Mouse (Mus musculus): ENCODE measurements around the gene Clnk. TPM values are rescaled to one million over a fixed set of nuclear protein-coding genes. Genes with fewer than 3 reads are reported as not detected.

Clnk gene
- polyA plus RNA-seq, 1 experiment from 2014 or later: 0.13 TPM

- no peak for ATAC-seq
- no peak overlapping the region for H3K27ac ChIP-seq (ENCODE audit: low read depth, low read length)
These were observed 90.5 kb downstream of the Clnk start for GRCm38 (mm10) chr5:38786126-38786525.

GRCm38 (mm10) chr5:38785686-38786085, 90.9 kb downstream of the Clnk start:
- no peaks in the 10 kb centered on the region for H3K9me3 ChIP-seq (ENCODE audit: control insufficient read depth)
- no peak overlapping the region for H3K4me3 ChIP-seq (ENCODE audit: low read depth, low read length)
- no peaks in the 10 kb centered on the region for H3K4me1 ChIP-seq (replicated peaks; ENCODE audit: control insufficient read depth, insufficient read depth, low read length)
- TF ChIP-seq CTCF (IDR thresholded peaks at IDR 0.05; ENCODE audit: low read depth): no peak
- no peak overlapping the region for H3K27ac ChIP-seq (ENCODE audit: low read depth, low read length)
- H3K9ac ChIP-seq (ENCODE audit: low read depth, low read length): no peak overlapping the region
- H3K4me2 ChIP-seq (replicated peaks; ENCODE audit: low read depth): no peak overlapping the region
- whole genome bisulfite sequencing: 87% methylated on average over 8 of the region's 8 CpGs
- no peak for ATAC-seq
- H3K36me3 ChIP-seq (ENCODE audit: control insufficient read depth, insufficient read depth): no peaks in the 10 kb centered on the region
- no peaks in the 10 kb centered on the region for H3K27me3 ChIP-seq (replicated peaks; ENCODE audit: control insufficient read depth, insufficient read depth, low read length)

More at GRCm38 (mm10) chr5:38786126-38786525, 90.5 kb downstream of the Clnk start:
- H3K4me2 ChIP-seq (replicated peaks; ENCODE audit: low read depth): no peak overlapping the region
- no peak overlapping the region for H3K4me3 ChIP-seq (ENCODE audit: low read depth, low read length)
- no peaks in the 10 kb centered on the region for H3K9me3 ChIP-seq (ENCODE audit: control insufficient read depth)
- 87% methylated on average over 15 of the region's 15 CpGs for WGBS
- H3K27me3 ChIP-seq (replicated peaks; ENCODE audit: control insufficient read depth, insufficient read depth, low read length): no peaks in the 10 kb centered on the region
- no peaks in the 10 kb centered on the region for H3K4me1 ChIP-seq (replicated peaks; ENCODE audit: control insufficient read depth, insufficient read depth, low read length)
- no peak for TF ChIP-seq CTCF (IDR thresholded peaks at IDR 0.05; ENCODE audit: low read depth)
- no peak overlapping the region for H3K9ac ChIP-seq (ENCODE audit: low read depth, low read length)
- no peaks in the 10 kb centered on the region for H3K36me3 ChIP-seq (ENCODE audit: control insufficient read depth, insufficient read depth)

- Histone ChIP-seq H3K4me3 (ENCODE audit: low read depth, low read length) (no peak overlapping the region), H3K9ac (ENCODE audit: low read depth, low read length) (no peak overlapping the region), H3K27me3 (replicated peaks; ENCODE audit: control insufficient read depth, insufficient read depth, low read length) (no peaks in the 10 kb centered on the region), H3K36me3 (ENCODE audit: control insufficient read depth, insufficient read depth) (no peaks in the 10 kb centered on the region), H3K4me1 (replicated peaks; ENCODE audit: control insufficient read depth, insufficient read depth, low read length) (no peaks in the 10 kb centered on the region), H3K4me2 (replicated peaks; ENCODE audit: low read depth) (no peak overlapping the region), H3K27ac (ENCODE audit: low read depth, low read length) (no peak overlapping the region), H3K9me3 (ENCODE audit: control insufficient read depth) (no peaks in the 10 kb centered on the region)
- WGBS: 25% methylated on average over 4 of the region's 4 CpGs
- ATAC-seq: no peak
- peak; percentile 86 for TF ChIP-seq CTCF (IDR thresholded peaks at IDR 0.05; ENCODE audit: low read depth)
These were observed 94.8 kb downstream of the Clnk start for GRCm38 (mm10) chr5:38781813-38782212.

GRCm38 (mm10) chr5:38780631-38781030, 96.0 kb downstream of the Clnk start:
- ATAC-seq: no peak
- Histone ChIP-seq H3K9me3 (ENCODE audit: control insufficient read depth) (no peaks in the 10 kb centered on the region), H3K36me3 (ENCODE audit: control insufficient read depth, insufficient read depth) (no peaks in the 10 kb centered on the region), H3K4me1 (replicated peaks; ENCODE audit: control insufficient read depth, insufficient read depth, low read length) (no peaks in the 10 kb centered on the region), H3K27me3 (replicated peaks; ENCODE audit: control insufficient read depth, insufficient read depth, low read length) (no peaks in the 10 kb centered on the region), H3K9ac (ENCODE audit: low read depth, low read length) (no peak overlapping the region), H3K4me2 (replicated peaks; ENCODE audit: low read depth) (no peak overlapping the region), H3K4me3 (ENCODE audit: low read depth, low read length) (no peak overlapping the region), H3K27ac (ENCODE audit: low read depth, low read length) (no peak overlapping the region)
- 61% methylated on average over 8 of the region's 8 CpGs for WGBS
- no peak for TF ChIP-seq CTCF (IDR thresholded peaks at IDR 0.05; ENCODE audit: low read depth)

GRCm38 (mm10) chr5:38780045-38780444, 96.6 kb downstream of the Clnk start:
- H3K4me3 ChIP-seq (ENCODE audit: low read depth, low read length): no peak overlapping the region
- no peaks in the 10 kb centered on the region for H3K27me3 ChIP-seq (replicated peaks; ENCODE audit: control insufficient read depth, insufficient read depth, low read length)
- no peak for TF ChIP-seq CTCF (IDR thresholded peaks at IDR 0.05; ENCODE audit: low read depth)
- no peaks in the 10 kb centered on the region for H3K4me1 ChIP-seq (replicated peaks; ENCODE audit: control insufficient read depth, insufficient read depth, low read length)
- no peak overlapping the region for H3K4me2 ChIP-seq (replicated peaks; ENCODE audit: low read depth)
- ATAC-seq: no peak
- H3K36me3 ChIP-seq (ENCODE audit: control insufficient read depth, insufficient read depth): no peaks in the 10 kb centered on the region
- H3K9ac ChIP-seq (ENCODE audit: low read depth, low read length): no peak overlapping the region
- H3K9me3 ChIP-seq (ENCODE audit: control insufficient read depth): no peaks in the 10 kb centered on the region
- no peak overlapping the region for H3K27ac ChIP-seq (ENCODE audit: low read depth, low read length)
- 73% methylated on average over 3 of the region's 3 CpGs for WGBS

- Histone ChIP-seq H3K27ac (ENCODE audit: low read depth, low read length) (no peak overlapping the region), H3K4me1 (replicated peaks; ENCODE audit: control insufficient read depth, insufficient read depth, low read length) (no peaks in the 10 kb centered on the region), H3K9ac (ENCODE audit: low read depth, low read length) (no peak overlapping the region), H3K4me3 (ENCODE audit: low read depth, low read length) (no peak overlapping the region), H3K36me3 (ENCODE audit: control insufficient read depth, insufficient read depth) (no peaks in the 10 kb centered on the region), H3K9me3 (ENCODE audit: control insufficient read depth) (no peaks in the 10 kb centered on the region), H3K27me3 (replicated peaks; ENCODE audit: control insufficient read depth, insufficient read depth, low read length) (no peaks in the 10 kb centered on the region), H3K4me2 (replicated peaks; ENCODE audit: low read depth) (no peak overlapping the region)
- ATAC-seq: no peak
- WGBS: 73% methylated on average over 10 of the region's 10 CpGs
- no peak for TF ChIP-seq CTCF (IDR thresholded peaks at IDR 0.05; ENCODE audit: low read depth)
These were observed 101.1 kb downstream of the Clnk start for GRCm38 (mm10) chr5:38775500-38775899.

GRCm38 (mm10) chr5:38754950-38755349, 121.7 kb downstream of the Clnk start:
- no peak for ATAC-seq
- TF ChIP-seq CTCF (IDR thresholded peaks at IDR 0.05; ENCODE audit: low read depth): peak; percentile 81

More at GRCm38 (mm10) chr5:38754950-38755349, 121.7 kb downstream of the Clnk start:
- no peak overlapping the region for H3K9ac ChIP-seq (ENCODE audit: low read depth, low read length)
- H3K4me3 ChIP-seq (ENCODE audit: low read depth, low read length): no peak overlapping the region
- H3K36me3 ChIP-seq (ENCODE audit: control insufficient read depth, insufficient read depth): no peaks in the 10 kb centered on the region
- WGBS: 21% methylated on average over 3 of the region's 3 CpGs
- H3K4me1 ChIP-seq (replicated peaks; ENCODE audit: control insufficient read depth, insufficient read depth, low read length): no peaks in the 10 kb centered on the region
- H3K4me2 ChIP-seq (replicated peaks; ENCODE audit: low read depth): no peak overlapping the region
- no peak overlapping the region for H3K27ac ChIP-seq (ENCODE audit: low read depth, low read length)
- H3K9me3 ChIP-seq (ENCODE audit: control insufficient read depth): no peaks in the 10 kb centered on the region
- H3K27me3 ChIP-seq (replicated peaks; ENCODE audit: control insufficient read depth, insufficient read depth, low read length): no peaks in the 10 kb centered on the region
